Mouse (Mus musculus) limb, embryonic 12.5 days (tissue): ENCODE data around the gene Retreg1. TPM values are rescaled to one million over a fixed set of nuclear protein-coding genes. Genes with fewer than 3 reads are reported as not detected.

ENCODE experiments used
- ATAC-seq: fragments of 200-750 bp; cut with Nextera tagmentation; 2 replicates; pipeline ENCODE4 v1.8.0; 2017; ENCODE audit warnings: low read depth, moderate TSS enrichment; ENCODE audit not compliant: insufficient number of reproducible peaks, insufficient read depth, low FRiP score, low TSS enrichment
- H3K27ac ChIP-seq: fragments of 300-500 bp; sonication (generic); 2 replicates; pipeline ENCODE4 v1.5.1; 2016; ENCODE audit warnings: mild to moderate bottlenecking, moderate library complexity
- H3K27me3 ChIP-seq: fragments of 300-500 bp; sonication (generic); 2 replicates; pipeline ENCODE4 v1.6.1; 2016; ENCODE audit warnings: mild to moderate bottlenecking, moderate library complexity
- H3K36me3 ChIP-seq: fragments of 300-500 bp; sonication (generic); 2 replicates; pipeline ENCODE4 v1.6.1; 2016; ENCODE audit warnings: mild to moderate bottlenecking, moderate library complexity
- H3K4me1 ChIP-seq: fragments of 300-500 bp; sonication (generic); replicated peaks from 2 replicates; pipeline ENCODE4 v1.6.1; 2016
- H3K4me2 ChIP-seq: fragments of 300-500 bp; sonication (generic); 2 replicates; pipeline ENCODE4 v1.6.1; 2016; ENCODE audit warnings: mild to moderate bottlenecking, moderate library complexity
- H3K4me3 ChIP-seq: fragments of 300-500 bp; sonication (generic); replicated peaks from 2 replicates; pipeline ENCODE4 v1.5.1; 2016; ENCODE audit warnings: mild to moderate bottlenecking
- H3K9ac ChIP-seq: fragments of 300-500 bp; sonication (generic); replicated peaks from 2 replicates; pipeline ENCODE4 v1.6.1; 2016; ENCODE audit warnings: mild to moderate bottlenecking, moderate library complexity
- H3K9me3 ChIP-seq: fragments of 300-500 bp; sonication (generic); 2 replicates; pipeline ENCODE4 v1.6.1; 2016; ENCODE audit warnings: mild to moderate bottlenecking, moderate library complexity
- WGBS: fragments of 180-500 bp; shearing (Covaris S2); methylation state at CpG from one replicate; pipeline ENCODE4 v1.1.7; 2016; 5-methylcytosine and 5-hydroxymethylcytosine counted together
- microRNA-seq: library from miRNA; unstranded; fragments of <30 nt; microRNA quantifications from one replicate; pipeline ENCODE4, GENCODE M21; 2017
- polyA plus RNA-seq: library from polyadenylated mRNA; unstranded; fragments of >200 nt; fragmentation: Nextera tagmentation; extraction: Ambion mirVana; gene quantifications from 2 replicates; pipeline ENCODE4 v1.2.1, GENCODE M21; 2016

Retreg1 gene
- polyA plus RNA-seq, 1 experiment from 2014 or later = 3.4 TPM

- H3K27me3 ChIP-seq = no peaks in the 10 kb centered on the region
- no peaks in the 10 kb centered on the region for H3K9me3 ChIP-seq
- H3K4me1 ChIP-seq = peaks cover 3% of the 10 kb centered on the region; the same call in 1 of the 2 replicates
- H3K36me3 ChIP-seq = no peaks in the 10 kb centered on the region
- WGBS = 43% methylated on average over 14 of the region's 14 CpGs
- no peak for ATAC-seq
- H3K27ac ChIP-seq = no peak overlapping the region
- H3K4me2 ChIP-seq = no peak overlapping the region
- H3K9ac ChIP-seq = no peak overlapping the region
- no peak overlapping the region for H3K4me3 ChIP-seq
Observed at GRCm38 (mm10) chr15:26015979-26016665, 173.1 kb downstream of the Retreg1 start.

GRCm38 (mm10) chr15:26021721-26022120 is 178.7 kb downstream of the Retreg1 start:
- ATAC-seq = no peak
- Histone ChIP-seq H3K9me3 (no peaks in the 10 kb centered on the region), H3K4me2 (no peak overlapping the region), H3K27ac (no peak overlapping the region), H3K9ac (no peak overlapping the region), H3K4me3 (no peak overlapping the region), H3K27me3 (no peaks in the 10 kb centered on the region), H3K4me1 (no peaks in the 10 kb centered on the region), H3K36me3 (no peaks in the 10 kb centered on the region)
- WGBS = 42% methylated on average over 8 of the region's 8 CpGs

GRCm38 (mm10) chr15:26022636-26023035 is 179.7 kb downstream of the Retreg1 start:
- Histone ChIP-seq H3K9me3 (no peaks in the 10 kb centered on the region), H3K27ac (no peak overlapping the region; the same call in 1 of the 2 replicates), H3K4me2 (no peak overlapping the region), H3K4me1 (no peaks in the 10 kb centered on the region), H3K9ac (no peak overlapping the region), H3K27me3 (no peaks in the 10 kb centered on the region), H3K36me3 (no peaks in the 10 kb centered on the region), H3K4me3 (no peak overlapping the region)
- ATAC-seq = no peak
- 90% methylated on average over 5 of the region's 5 CpGs for WGBS

Small RNA genes within 50 kb of the gene (microRNA-seq; reads per million reads assigned to microRNA genes)
- gene Mir7212 = not detected

Other genes starting within 250 kb of the Retreg1 start
- 42.1 and 42.5 TPM in 2 replicates for gene Myo10, start 220.7 kb upstream of the Retreg1 start, polyA plus RNA-seq
- 37.9 and 38.7 TPM in 2 replicates for gene Zfp622, start 141.2 kb downstream of the Retreg1 start, polyA plus RNA-seq